Mouse (Mus musculus) ES-E14 (cell line): ENCODE measurements around the gene Sema5a. TPM values are rescaled to one million over a fixed set of nuclear protein-coding genes. Genes with fewer than 3 reads are reported as not detected.

Experiments
- DNase-seq: peaks from one replicate; pipeline ENCODE4 v3.0.0-alpha.2; 2013; ENCODE audit warnings: low read depth, low spot score
- H3K27ac ChIP-seq: 2 replicates; pipeline ENCODE4 v1.5.1; 2012; ENCODE audit warnings: low read depth, mild to moderate bottlenecking, low read length, moderate library complexity, mixed read lengths; ENCODE audit not compliant: poor library complexity, insufficient read depth, severe bottlenecking
- H3K36me3 ChIP-seq: 2 replicates; pipeline ENCODE4 v1.6.1; 2012; ENCODE audit warnings: mild to moderate bottlenecking, low read length, moderate library complexity, mixed read lengths; ENCODE audit not compliant: control insufficient read depth, poor library complexity, insufficient read depth, severe bottlenecking
- H3K4me1 ChIP-seq, 2 experiments: fragments of 150-350 bp in 1 of 2; sonication (generic) in 1 of 2; 2 replicates each; pipeline ENCODE4 v1.6.1; 2012; ENCODE audit warnings: low read length in 2 of 2, mild to moderate bottlenecking in 1 of 2, mixed read lengths in 1 of 2; ENCODE audit not compliant: control insufficient read depth in 2 of 2, insufficient read depth in 2 of 2, poor library complexity in 1 of 2
- H3K4me3 ChIP-seq, 2 experiments: fragments of 150-350 bp in 1 of 2; sonication (generic) in 1 of 2; 2 replicates each; pipeline ENCODE4 v1.5.1; 2012; ENCODE audit warnings: low read length in 2 of 2, low read depth in 1 of 2, mild to moderate bottlenecking in 1 of 2, mixed read lengths in 1 of 2; ENCODE audit not compliant: insufficient read depth in 1 of 2, poor library complexity in 1 of 2, severe bottlenecking in 1 of 2
- H3K9ac ChIP-seq: 2 replicates; pipeline ENCODE4 v1.6.1; 2012; ENCODE audit warnings: low read depth, mild to moderate bottlenecking, low read length, mixed read lengths; ENCODE audit not compliant: poor library complexity, insufficient read depth, severe bottlenecking
- H3K9me3 ChIP-seq: fragments of 150-350 bp; sonication (generic); 2 replicates; pipeline ENCODE4 v1.6.1; 2012; ENCODE audit warnings: low read depth, mild to moderate bottlenecking, low read length; ENCODE audit not compliant: control insufficient read depth, insufficient read depth
- CHD2 ChIP-seq: IDR thresholded peaks from 2 replicates; pipeline ENCODE4 v1.6.1; 2014; ENCODE audit warnings: mild to moderate bottlenecking, low read depth, low read length, inconsistent platforms
- HCFC1 ChIP-seq: IDR thresholded peaks from 2 replicates; pipeline ENCODE4 v1.6.1; 2012; ENCODE audit warnings: low read length, inconsistent platforms, borderline replicate concordance; ENCODE audit not compliant: insufficient read depth
- MAFK ChIP-seq: IDR thresholded peaks from 2 replicates; pipeline ENCODE4 v1.6.1; 2014; ENCODE audit warnings: mild to moderate bottlenecking, low read depth, low read length, inconsistent platforms; ENCODE audit not compliant: insufficient read depth
- ZC3H11A ChIP-seq: IDR thresholded peaks from 2 replicates; pipeline ENCODE4 v1.6.1; 2012; ENCODE audit warnings: low read depth, mild to moderate bottlenecking, inconsistent platforms, low read length, borderline replicate concordance
- ZNF384 ChIP-seq: IDR thresholded peaks from 2 replicates; pipeline ENCODE4 v1.6.1; 2012; ENCODE audit warnings: low read depth, low read length, inconsistent platforms
- in situ Hi-C, 2 experiments: fragments of 600-800 bp; cut with MboI; formaldehyde crosslinking; loops; one replicate each; pipeline ENCODE4 v1.15.1; 2025; ENCODE audit warnings: low sequenced_read_pairs in 2 of 2, inconsistent platforms in 1 of 2; ENCODE audit not compliant: unreplicated experiment in 2 of 2
- total RNA-seq: library from RNA; depleted of rRNA; stranded (reverse); fragments of 300-350 nt; gene quantifications from 2 replicates; pipeline ENCODE4 v1.2.3, GENCODE M21; 2012

The Sema5a gene
- total RNA-seq, 1 experiment = 2.7 TPM

DNA sequence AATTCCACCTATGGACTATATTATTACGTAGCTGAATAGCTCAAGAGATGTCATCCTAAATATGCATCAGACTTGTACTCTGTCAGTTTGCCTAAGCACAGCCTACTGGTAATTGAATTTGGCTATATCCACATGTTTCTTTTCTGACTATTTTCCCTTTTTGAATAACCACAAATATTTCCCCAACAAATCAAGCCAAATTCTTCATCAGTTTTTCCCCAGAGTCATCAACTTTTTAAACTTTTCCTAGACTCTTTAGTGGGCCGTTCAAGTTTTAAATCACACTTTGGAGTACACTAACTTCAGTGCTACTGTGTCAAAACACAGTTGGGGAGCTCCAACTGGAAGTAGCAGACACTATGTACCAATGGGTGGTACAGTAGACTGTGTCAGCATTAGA is 448.4 kb downstream of the Sema5a start:
- in situ Hi-C loops = no loop called here
- Histone ChIP-seq H3K4me1 (no peaks in the 10 kb centered on the region), H3K9ac (no peak overlapping the region), H3K27ac (no peak overlapping the region), H3K9me3 (no peaks in the 10 kb centered on the region), H3K4me3 (no peak overlapping the region), H3K36me3 (no peaks in the 10 kb centered on the region)
- TF ChIP-seq MAFK = no peak
- TF ChIP-seq CHD2 = no peak
- TF ChIP-seq HCFC1 = no peak
- no peak for TF ChIP-seq ZC3H11A
- no peak for DNase-seq

GRCm38 (mm10) chr15:32717298-32717985 is 472.8 kb downstream of the Sema5a start:
- H3K4me3 ChIP-seq = no peak overlapping the region
- no peak for TF ChIP-seq ZNF384
- TF ChIP-seq ZC3H11A = no peak
- no peak for TF ChIP-seq CHD2
- TF ChIP-seq HCFC1 = no peak
- TF ChIP-seq MAFK = no peak
- H3K4me1 ChIP-seq = no peaks in the 10 kb centered on the region
- no peaks in the 10 kb centered on the region for H3K36me3 ChIP-seq
- in situ Hi-C loops = no loop called here
- H3K27ac ChIP-seq = no peak overlapping the region
- no peak for DNase-seq
- no peaks in the 10 kb centered on the region for H3K9me3 ChIP-seq
- no peak overlapping the region for H3K9ac ChIP-seq

GRCm38 (mm10) chr15:32718293-32718963 is 473.8 kb downstream of the Sema5a start:
- Histone ChIP-seq H3K36me3 (no peaks in the 10 kb centered on the region), H3K9me3 (no peaks in the 10 kb centered on the region), H3K27ac (no peak overlapping the region), H3K9ac (no peak overlapping the region), H3K4me3 (no peak overlapping the region), H3K4me1 (no peaks in the 10 kb centered on the region)
- DNase-seq = peak; percentile 45
- in situ Hi-C loops = no loop called here
- TF ChIP-seq HCFC1 (no peak), ZNF384 (no peak), ZC3H11A (peak; percentile 77; the same call in 1 of the 2 replicates)

- DNase-seq = no peak
These were observed 474.3 kb downstream of the Sema5a start for GRCm38 (mm10) chr15:32718964-32719311.

More at GRCm38 (mm10) chr15:32718964-32719311, 474.3 kb downstream of the Sema5a start:
- H3K27ac ChIP-seq = no peak overlapping the region
- TF ChIP-seq MAFK = no peak
- no peak for TF ChIP-seq HCFC1
- no peak for TF ChIP-seq ZNF384
- TF ChIP-seq ZC3H11A = no peak
- no peak overlapping the region for H3K9ac ChIP-seq
- H3K4me3 ChIP-seq = no peak overlapping the region
- no peaks in the 10 kb centered on the region for H3K4me1 ChIP-seq
- no peaks in the 10 kb centered on the region for H3K9me3 ChIP-seq
- in situ Hi-C loops = no loop called here
- H3K36me3 ChIP-seq = no peaks in the 10 kb centered on the region
